Mouse (Mus musculus) heart, adult 9 months (tissue): Measurements from ENCODE around the gene Bola1.
"Not testable (repeated sequence)": the region's sequence is repeated elsewhere in the genome, so short reads cannot be mapped to it uniquely, and the experiment has no call there.

ENCODE experiments used
- DNase-seq, 2 experiments: peaks; one replicate each; pipeline ENCODE4 v3.0.0; 2022; ENCODE audit warnings: low spot score in 2 of 2

The Bola1 gene

DNA sequence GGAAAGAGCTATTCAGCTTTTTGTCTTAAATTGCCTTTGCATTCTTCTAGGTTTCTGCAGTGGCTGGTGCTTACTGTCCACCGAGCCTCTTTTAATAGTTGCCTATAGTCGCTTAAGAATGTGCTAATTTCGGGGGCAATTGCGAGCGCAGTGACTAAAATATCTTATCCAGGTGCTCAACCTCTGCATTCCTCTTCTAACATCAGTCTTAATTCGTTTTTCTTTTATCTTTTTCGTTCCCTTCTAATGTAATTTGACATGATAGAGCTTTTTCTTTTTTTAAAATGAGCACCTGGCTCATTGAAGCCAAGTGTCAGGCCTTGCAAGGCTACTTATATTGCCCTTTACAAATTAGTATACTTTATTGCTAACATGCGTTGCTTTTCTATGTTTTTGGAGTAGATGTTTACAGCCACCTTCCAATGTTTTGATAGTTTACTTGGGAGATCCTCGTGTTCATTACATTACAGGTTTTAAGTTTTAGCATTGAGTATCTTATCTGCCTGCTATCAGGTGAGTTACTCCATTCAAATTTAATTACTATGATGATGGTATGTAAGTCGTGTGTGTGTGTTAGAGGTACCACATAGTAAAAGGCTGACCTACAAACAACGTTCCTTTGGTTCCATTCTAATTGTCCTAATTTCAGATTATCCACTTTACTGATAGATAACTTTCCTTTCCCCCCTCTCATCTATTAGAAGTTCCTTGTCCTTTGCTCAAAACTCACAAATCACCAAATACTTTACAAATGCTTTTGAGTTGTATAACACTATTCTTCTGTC is 28.0 kb upstream of the Bola1 start:
- no peak for DNase-seq

DNA sequence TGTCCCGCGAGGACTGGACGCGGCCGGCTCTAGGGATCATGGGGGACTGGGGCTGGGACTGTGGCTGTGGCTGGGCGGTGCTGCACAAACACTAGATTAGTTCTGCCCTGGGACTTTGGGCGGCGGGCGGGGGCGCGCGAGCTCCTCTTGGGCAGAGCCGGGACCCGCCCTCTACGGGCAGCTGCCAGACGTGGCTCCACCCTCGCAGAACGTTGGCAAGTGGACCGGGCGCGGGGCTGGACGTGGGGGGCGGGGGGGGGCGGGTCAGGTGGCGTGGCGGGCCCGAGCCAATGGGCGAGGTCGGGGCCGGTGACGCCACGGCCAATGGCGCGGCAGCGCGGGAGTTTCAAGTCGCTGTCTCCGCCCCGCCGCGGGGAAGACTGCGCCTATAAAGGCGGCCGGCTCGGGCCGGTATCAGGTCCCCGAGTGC is 26.9 kb upstream of the Bola1 start, which contains the start of gene Hist2h3c1:
Hist2h3c1 (plus strand) TSS at position 259 of the 430 bp plus-strand sequence.
- not testable (repeated sequence) for DNase-seq

GRCm38 (mm10) chr3:96246018-96246417 is 26.5 kb upstream of the Bola1 start:
- not testable (repeated sequence) for DNase-seq

- DNase-seq, result peak; percentile 91 to 93
Observed at GRCm38 (mm10) chr3:96245003-96245886, 25.7 kb upstream of the Bola1 start, which contains the start of gene Hist2h2aa1. Hist2h2aa1 (plus strand) TSS chr3:96245497.

- DNase-seq, result peak; percentile 28 to 53
Observed at GRCm38 (mm10) chr3:96243921-96244572, 24.5 kb upstream of the Bola1 start.

GRCm38 (mm10) chr3:96240799-96241197 is 21.3 kb upstream of the Bola1 start:
- no peak for DNase-seq

DNA sequence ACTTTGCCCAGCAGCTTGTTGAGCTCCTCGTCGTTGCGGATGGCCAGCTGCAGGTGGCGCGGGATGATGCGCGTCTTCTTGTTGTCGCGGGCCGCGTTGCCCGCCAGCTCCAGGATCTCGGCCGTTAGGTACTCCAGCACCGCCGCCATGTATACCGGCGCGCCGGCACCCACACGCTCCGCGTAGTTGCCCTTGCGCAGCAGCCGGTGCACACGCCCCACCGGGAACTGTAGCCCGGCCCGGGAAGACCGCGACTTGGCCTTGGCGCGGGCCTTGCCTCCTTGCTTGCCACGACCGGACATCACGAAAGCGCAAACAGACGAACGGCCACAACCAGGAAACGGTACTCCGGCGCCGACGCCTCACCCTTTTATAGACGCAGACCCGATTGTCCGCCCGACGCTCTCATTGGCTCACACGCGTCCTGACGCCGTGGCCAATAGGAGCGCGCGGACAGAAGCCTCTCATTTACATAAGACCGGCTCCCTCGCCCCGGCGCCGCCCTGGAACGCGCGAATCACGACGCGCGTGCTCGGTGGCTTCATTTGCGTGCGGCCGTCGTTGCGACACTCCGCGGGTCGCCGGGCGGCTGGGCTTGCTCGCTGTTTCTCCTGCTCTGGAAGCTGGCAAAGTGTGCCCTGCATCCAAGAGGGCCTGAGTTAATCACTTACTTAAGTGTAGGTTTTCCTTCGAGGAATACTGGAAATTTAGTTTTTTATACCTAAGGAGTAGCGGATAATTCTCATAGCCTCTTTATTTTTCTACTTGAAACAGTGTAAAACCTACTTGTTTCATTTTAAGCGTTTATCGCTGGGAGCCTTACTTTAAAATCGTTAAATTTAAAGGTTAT is 20.7 kb upstream of the Bola1 start, which contains the start of gene Hist2h2aa2:
Hist2h2aa2 (minus strand) TSS at position 328 of the 850 bp plus-strand sequence.
- DNase-seq, result peak; percentile 97

DNA sequence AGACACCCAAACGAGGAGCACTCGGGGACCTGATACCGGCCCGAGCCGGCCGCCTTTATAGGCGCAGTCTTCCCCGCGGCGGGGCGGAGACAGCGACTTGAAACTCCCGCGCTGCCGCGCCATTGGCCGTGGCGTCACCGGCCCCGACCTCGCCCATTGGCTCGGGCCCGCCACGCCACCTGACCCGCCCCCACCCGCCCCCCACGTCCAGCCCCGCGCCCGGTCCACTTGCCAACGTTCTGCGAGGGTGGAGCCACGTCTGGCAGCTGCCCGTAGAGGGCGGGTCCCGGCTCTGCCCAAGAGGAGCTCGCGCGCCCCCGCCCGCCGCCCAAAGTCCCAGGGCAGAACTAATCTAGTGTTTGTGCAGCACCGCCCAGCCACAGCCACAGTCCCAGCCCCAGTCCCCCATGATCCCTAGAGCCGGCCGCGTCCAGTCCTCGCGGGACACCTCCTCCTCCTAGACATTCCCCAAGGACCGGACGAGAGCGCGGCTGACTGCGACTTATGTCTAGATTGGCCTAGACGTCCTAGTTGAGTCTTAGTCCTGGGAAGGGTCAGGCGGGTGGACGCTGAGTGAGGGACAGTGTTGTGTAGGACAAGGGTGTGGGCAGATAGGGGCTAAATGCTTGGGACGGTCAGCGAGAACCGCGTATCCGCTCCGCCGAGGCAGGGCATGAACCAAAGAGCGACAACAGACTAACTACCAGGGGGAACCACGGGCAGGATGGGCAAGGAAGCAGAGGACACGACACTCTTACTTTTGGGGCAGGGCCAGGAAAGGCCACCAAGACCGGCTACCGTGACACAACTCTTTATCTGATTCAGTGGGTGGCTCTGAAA is 19.7 kb upstream of the Bola1 start, which contains the start of gene Hist2h3c2:
Hist2h3c2 (minus strand) TSS at position 174 of the 840 bp plus-strand sequence.
- peak; percentile 46 to 61 for DNase-seq

DNA sequence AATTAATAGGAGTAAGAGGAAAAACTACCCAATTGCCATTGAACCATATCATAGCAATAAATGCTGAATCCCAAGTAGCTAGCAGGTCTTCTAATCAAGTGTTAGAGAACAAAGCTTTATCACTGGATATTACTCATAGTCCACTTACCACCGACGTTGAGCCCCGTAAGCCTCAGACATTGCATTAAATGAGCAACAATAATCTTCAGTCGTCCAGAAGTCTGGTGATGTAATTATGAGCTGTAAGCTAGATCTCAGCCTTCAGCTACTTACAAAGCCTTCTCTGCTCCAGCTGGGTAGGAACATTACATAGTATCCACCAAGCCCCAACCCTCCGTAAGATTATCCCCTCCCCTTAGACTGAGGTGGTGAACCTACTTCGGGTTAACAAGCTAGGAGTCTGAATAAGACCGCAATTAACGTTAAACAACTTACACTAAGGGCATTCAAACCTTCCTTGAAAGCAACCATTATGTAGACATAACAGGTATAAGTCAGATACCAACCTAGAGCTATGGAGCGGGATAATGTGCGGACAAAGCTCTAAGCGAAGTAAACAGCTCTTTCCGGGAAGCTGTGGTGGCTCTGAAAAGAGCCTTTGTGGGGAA is 18.5 kb upstream of the Bola1 start:
- DNase-seq, result no peak

DNA sequence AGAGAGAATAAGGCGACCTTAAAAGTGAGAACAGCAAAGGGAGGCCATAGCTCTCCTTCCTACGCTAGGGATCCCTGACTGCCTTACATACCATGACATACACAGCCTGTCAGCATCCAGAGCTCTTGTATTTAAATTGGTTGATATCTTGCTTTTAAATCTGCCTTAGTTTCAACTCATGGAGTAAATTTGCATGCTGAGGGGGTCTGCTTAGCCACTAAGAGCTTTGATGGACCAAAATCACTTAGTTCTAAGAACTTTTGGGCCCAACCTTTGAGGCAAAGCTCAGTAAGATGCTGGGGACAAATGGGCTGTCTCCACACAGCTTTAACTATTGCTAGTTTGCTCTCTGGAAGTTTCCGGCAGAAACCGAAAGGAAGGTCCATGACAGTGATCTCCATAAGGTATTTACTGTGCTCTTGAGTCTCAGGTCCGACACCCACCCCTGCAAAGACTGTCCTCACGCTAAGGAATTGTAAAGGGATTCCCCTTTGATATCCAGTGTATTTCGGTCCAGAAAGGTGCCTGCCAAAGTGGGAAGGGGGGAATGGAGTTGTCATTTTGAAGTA is 17.9 kb upstream of the Bola1 start:
- no peak for DNase-seq

DNA sequence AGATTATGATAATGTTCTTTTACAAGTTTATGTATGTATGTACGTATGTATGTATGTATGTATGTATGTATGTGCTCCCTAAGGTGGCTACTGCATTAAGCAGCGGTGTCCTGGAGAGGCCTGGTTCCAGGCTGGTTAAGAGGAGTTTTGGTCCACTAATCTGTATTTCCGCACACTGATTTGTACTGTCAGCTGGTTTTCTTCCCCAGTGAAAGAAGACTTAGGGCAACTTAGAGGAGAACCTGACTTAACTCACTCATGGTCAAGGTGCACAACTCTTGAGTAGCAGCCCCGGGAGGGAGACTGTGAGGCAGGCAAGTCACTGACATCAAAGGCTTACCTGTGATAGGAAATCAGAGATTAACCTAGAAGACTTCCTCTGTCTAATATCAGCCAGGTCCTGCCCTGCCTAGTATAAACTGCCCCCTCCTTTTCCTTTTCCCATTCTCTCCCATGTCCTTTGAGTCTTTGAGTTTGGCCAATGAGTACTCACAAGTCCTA is 17.4 kb upstream of the Bola1 start:
- DNase-seq, result no peak

- DNase-seq, result no peak
Observed at GRCm38 (mm10) chr3:96235836-96236235, 16.3 kb upstream of the Bola1 start.

- no peak for DNase-seq
Observed at GRCm38 (mm10) chr3:96234914-96235313, 15.4 kb upstream of the Bola1 start.

- DNase-seq, result no peak
Observed at GRCm38 (mm10) chr3:96231758-96232120, 12.2 kb upstream of the Bola1 start.

- peak; percentile 46 for DNase-seq
Observed at GRCm38 (mm10) chr3:96230910-96231757, 11.6 kb upstream of the Bola1 start.

DNA sequence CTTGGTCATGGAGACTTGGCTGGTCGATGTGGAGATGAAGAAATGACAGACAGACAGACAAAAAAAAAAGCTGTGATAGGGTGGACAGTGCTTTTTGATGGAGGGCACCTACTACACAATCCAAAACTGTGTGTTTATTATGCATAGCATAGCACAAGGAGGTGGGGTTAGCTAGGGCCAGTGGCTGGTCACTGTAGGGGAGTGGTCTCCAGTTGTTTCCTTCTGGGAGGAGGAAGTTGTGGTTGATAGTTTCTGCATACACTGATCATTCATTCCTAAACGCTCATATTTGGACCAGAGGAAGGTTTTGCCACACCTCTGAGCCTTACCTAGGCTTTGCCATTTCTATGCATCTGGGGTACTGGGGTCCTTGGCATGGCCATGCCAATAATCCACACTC is 10.9 kb upstream of the Bola1 start:
- DNase-seq, result no peak

GRCm38 (mm10) chr3:96228828-96229227 is 9.3 kb upstream of the Bola1 start:
- DNase-seq, result no peak
